Mouse (Mus musculus): ENCODE results near the gene Fyb2. TPM values are rescaled to one million over a fixed set of nuclear protein-coding genes. Genes with fewer than 3 reads are reported as not detected.

Gene Fyb2
- total RNA-seq, 2 experiments from 2014 or later, result 2.4 to 2.5 TPM

DNA sequence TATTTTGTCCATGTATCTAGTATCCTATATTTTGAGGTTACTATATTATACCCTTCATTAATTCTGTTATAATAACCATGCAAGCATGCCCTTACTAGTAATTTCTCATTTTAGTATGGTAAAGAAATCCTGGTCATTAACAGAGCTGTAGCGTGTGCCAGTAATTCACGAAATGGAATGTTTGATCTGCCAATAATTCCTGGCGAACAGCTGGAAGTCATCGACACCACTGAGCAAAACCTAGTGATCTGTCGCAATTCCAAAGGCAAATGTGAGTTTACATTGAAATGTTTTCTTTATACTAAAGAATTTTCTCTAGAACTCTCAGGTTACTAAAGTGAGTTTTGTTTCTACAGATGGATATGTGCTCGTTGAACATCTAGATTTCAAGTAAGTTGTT is 102.2 kb downstream of the Fyb2 start:
- no peak for DNase-seq

DNA sequence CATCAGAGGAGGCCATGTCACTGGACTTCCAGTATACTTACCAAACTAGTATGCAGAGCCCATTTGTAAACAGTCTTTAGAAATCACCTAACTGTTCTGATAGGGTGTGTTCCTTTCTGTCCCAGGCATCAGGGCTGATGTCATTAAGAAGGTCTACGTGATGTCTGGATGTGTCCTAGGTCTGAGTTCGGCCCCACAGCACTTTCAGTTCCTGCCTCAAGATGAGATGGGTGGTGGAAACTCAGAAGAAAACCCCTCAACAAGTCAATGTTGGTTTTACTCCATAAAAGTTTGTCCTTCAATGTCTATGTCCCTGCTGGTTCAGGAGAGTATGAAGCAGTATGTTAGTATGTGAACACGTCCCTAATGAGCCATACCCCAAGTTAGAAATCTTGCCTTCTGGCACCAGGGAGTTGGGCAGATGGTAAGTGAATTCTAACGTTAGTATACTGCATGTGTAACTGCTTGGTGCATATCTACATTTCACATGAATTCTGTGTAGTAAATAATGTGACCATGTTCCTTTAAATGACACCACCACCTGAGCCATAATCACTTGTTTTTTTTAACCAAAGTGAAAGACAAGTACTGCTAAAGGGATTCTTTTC is 102.9 kb downstream of the Fyb2 start:
- no peak for DNase-seq

DNA sequence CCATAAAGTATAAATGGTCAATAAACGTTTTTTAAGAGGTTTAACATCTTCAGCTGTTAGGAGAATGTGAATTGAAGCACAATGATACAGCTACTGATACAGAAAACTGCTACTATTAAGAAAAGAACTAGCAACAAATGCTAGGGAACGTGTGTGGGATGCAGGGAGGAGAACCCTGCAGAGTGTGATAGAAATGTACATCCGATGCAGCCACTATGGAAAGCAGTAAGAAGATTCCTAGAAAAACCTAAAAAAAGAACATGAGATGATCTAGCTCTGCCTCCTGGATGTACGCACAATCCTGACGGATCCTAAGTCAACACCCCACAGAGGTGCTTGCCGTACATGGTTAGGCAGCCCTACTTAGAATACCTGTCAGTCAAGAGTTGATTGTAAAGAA is 114.0 kb downstream of the Fyb2 start:
- no peak for DNase-seq

DNA sequence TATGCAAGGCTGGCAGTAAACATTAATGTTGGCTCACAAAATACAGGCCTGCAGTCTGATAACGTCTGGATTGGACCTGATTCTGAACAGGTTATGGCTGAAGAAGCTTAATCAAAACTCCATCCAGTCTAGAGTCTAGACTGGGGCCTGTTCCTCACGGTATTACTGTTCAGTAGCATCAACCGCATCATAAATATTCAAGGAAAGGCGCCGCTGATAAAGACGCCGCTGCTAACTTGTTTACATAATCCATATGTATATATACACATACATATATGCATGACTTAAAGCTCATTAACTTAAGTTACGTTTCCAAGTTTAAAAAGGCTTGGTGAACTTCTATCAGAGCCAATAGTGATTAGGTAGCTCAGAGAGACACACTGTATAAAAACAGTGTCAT is 117.8 kb downstream of the Fyb2 start:
- no peak for DNase-seq

DNA sequence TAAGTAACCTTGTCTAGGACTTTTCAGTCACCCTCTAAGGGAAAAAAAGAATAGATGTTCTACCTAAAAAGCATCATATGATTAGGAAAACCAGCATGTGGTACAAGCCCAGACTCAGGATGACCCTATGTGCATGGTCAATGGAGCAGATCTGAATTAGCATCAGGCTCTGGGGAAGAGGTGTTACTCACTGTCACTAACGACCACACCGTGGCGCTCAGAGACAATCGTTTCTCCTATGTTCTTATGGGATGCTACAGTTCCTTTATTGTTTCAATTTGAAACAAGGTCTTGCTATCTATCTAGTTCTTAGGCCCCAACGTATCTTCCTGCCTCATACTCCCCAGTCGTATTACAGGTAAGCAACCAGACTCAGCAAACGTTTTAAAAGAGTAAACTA is 119.9 kb downstream of the Fyb2 start:
- DNase-seq, result no peak

DNA sequence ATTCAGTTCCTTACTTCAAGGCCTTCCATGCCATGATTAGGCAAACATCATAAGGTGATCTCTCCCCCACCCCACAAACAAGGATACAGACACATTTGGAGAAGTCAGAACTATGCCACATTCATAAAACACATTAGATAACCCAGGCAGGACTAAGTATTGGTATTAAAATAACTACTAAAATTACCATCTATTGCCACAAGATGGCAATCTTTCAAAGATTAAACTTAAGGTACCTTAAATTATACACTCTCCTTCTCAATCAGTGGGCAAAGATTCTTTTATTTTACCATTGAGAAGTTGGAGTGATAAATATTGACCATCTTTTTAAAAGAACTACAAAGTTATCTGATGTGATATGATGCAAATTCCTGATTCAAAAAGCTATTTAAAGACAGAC is 121.0 kb downstream of the Fyb2 start:
- no peak for DNase-seq

DNA sequence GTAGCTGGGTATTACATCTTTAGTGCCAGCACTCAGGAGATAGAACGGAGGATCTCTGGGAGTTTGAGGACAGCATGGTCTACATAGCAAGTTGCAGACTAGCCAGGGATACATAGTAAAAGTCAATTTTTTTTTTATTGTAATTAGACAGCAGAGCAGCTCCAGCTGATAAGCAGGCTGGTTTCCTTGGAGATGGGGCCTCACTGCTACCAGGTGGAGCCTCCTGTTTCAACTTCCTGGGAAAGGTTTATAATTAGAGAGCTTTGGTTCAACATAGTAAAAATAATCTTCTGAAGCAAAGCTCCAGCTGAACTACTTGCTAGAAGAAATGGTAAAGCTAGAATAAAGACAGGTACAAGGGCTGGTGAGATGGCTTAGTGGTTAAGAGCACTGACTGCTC is 136.8 kb downstream of the Fyb2 start:
- no peak for DNase-seq

DNA sequence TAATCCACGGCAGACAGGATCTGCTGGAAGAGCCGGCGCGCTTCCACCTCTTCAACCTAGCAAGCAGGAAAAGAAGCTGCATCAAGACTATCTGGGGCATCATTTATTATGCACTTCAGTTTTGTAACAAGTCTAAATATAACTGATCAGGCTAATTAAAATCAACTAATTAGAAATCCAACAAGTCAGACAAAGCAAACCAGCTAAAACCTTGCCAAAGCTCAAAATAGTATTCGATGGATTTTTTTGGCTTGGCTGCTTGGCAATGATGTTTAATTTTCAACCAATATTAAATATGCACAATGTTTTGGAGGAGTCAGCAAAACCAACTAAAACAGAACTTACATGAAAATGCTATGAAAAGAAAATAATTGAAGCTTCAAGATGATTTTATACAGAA is 138.0 kb downstream of the Fyb2 start:
- no peak for DNase-seq

Other genes starting within 250 kb of the Fyb2 start
- gene C8b, start 147.1 kb upstream of the Fyb2 start, total RNA-seq (2021), result not detected
- not detected for gene Gm17662, start 56.1 kb upstream of the Fyb2 start, total RNA-seq (2021)
- gene C8a, start 37.1 kb upstream of the Fyb2 start, total RNA-seq (2021), result not detected
- 10 to 100 TPM; 17.0 to 17.8 TPM for gene Prkaa2, start 196.4 kb downstream of the Fyb2 start, total RNA-seq (2021)
- gene Plpp3, start 243.9 kb downstream of the Fyb2 start, total RNA-seq (2021), result 100 to 1,000 TPM; 185 to 202 TPM

Measured in layer of hippocampus, postnatal 36 days (tissue).